Mouse (Mus musculus): ENCODE results near the gene Kcnj9.

- TF ChIP-seq CTCF (IDR thresholded peaks at IDR 0.05; ENCODE audit: borderline replicate concordance, control insufficient read depth, extremely low read depth, insufficient read depth, low read length, poor library complexity) (no peak), POLR2A (IDR thresholded peaks at IDR 0.05; ENCODE audit: control insufficient read depth, extremely low read depth, insufficient read depth, low read length, poor library complexity) (no peak)
Observed at GRCm38 (mm10) chr1:172358341-172358740, 29.2 kb upstream of the Kcnj9 start.
